Mouse (Mus musculus) lung, adult 2 months (tissue): ENCODE measurements around the gene Steap1. TPM values are rescaled to one million over a fixed set of nuclear protein-coding genes. Genes with fewer than 3 reads are reported as not detected.

Experiments
- DNase-seq: peaks from one replicate; pipeline ENCODE4 v3.0.0; 2022
- H3K4me1 ChIP-seq: fragments of 200-500 bp; 2 replicates; pipeline ENCODE4 v1.6.1; 2011; ENCODE audit warnings: low read length; ENCODE audit not compliant: control insufficient read depth, insufficient read depth
- H3K4me3 ChIP-seq: fragments of 200-500 bp; replicated peaks from 2 replicates; pipeline ENCODE3; 2011; ENCODE audit warnings: low read depth, mild to moderate bottlenecking, control low read depth, low read length; ENCODE audit errors: extremely low read depth
- CTCF ChIP-seq: fragments of 200-500 bp; IDR thresholded peaks from 2 replicates; pipeline ENCODE4 v1.5.1; 2011; ENCODE audit warnings: mild to moderate bottlenecking, low read length, control low read depth; ENCODE audit not compliant: insufficient read depth
- POLR2A ChIP-seq: fragments of 200-500 bp; IDR thresholded peaks from 2 replicates; pipeline ENCODE4 v1.6.1; 2011; ENCODE audit warnings: low read depth, mild to moderate bottlenecking, control low read depth, low read length, borderline replicate concordance; ENCODE audit errors: extremely low read depth
- WGBS: fragments of 180-500 bp; shearing (Covaris S2); methylation state at CpG from one replicate; pipeline ENCODE4 v1.1.7; 2018; 5-methylcytosine and 5-hydroxymethylcytosine counted together
- polyA plus RNA-seq: library from polyadenylated mRNA; depleted of rRNA; stranded (reverse); fragments of >200 nt; gene quantifications from 2 replicates; pipeline ENCODE4 v1.2.3, GENCODE M21; 2012

Gene Steap1
- polyA plus RNA-seq, 1 experiment, result 0.98 TPM

GRCm38 (mm10) chr5:5722217-5722616, 26.9 kb downstream of the Steap1 start:
- DNase-seq, result no peak
- 87% methylated on average over 7 of the region's 7 CpGs for WGBS
- Histone ChIP-seq H3K4me1 (no peaks in the 10 kb centered on the region), H3K4me3 (no peak overlapping the region)
- TF ChIP-seq CTCF (no peak), POLR2A (no peak)

- DNase-seq, result no peak
- no peak overlapping the region for H3K4me3 ChIP-seq
- WGBS, result 74% methylated on average over 4 of the region's 4 CpGs
- H3K4me1 ChIP-seq, result no peaks in the 10 kb centered on the region
- no peak for TF ChIP-seq POLR2A
- no peak for TF ChIP-seq CTCF
Measured at GRCm38 (mm10) chr5:5711032-5711431, 38.1 kb downstream of the Steap1 start.

GRCm38 (mm10) chr5:5707341-5708278, 41.5 kb downstream of the Steap1 start:
- no peak for DNase-seq
- TF ChIP-seq POLR2A, result no peak
- TF ChIP-seq CTCF, result no peak
- 54% methylated on average over 13 of the region's 13 CpGs for WGBS
- peak overlapping the region; percentile 16 for H3K4me3 ChIP-seq
- no peaks in the 10 kb centered on the region for H3K4me1 ChIP-seq

- no peak for TF ChIP-seq POLR2A
- no peak for TF ChIP-seq CTCF
- no peak for DNase-seq
- Histone ChIP-seq H3K4me1 (no peaks in the 10 kb centered on the region), H3K4me3 (no peak overlapping the region)
- 54% methylated on average over 2 of the region's 2 CpGs for WGBS
Measured at GRCm38 (mm10) chr5:5705019-5705418, 44.1 kb downstream of the Steap1 start.

GRCm38 (mm10) chr5:5700386-5700785, 48.7 kb downstream of the Steap1 start:
- no peaks in the 10 kb centered on the region for H3K4me1 ChIP-seq
- 76% methylated on average over 2 of the region's 2 CpGs for WGBS
- no peak overlapping the region for H3K4me3 ChIP-seq
- TF ChIP-seq POLR2A, result no peak
- TF ChIP-seq CTCF, result no peak
- no peak for DNase-seq

- Histone ChIP-seq H3K4me1 (peaks cover 3% of the 10 kb centered on the region; the same call in 1 of the 2 replicates), H3K4me3 (no peak overlapping the region)
- no peak for TF ChIP-seq POLR2A
- DNase-seq, result no peak
- WGBS, result 35% methylated on average over 3 of the region's 3 CpGs
Measured at GRCm38 (mm10) chr5:5698830-5699229, 50.3 kb downstream of the Steap1 start.

GRCm38 (mm10) chr5:5695401-5695942, 53.7 kb downstream of the Steap1 start:
- DNase-seq, result no peak
- 68% methylated on average over 5 of the region's 5 CpGs for WGBS

GRCm38 (mm10) chr5:5693956-5694653, 55.0 kb downstream of the Steap1 start, which contains the start of gene Steap2:
Gene Steap2, minus strand, starts transcription at chr5:5694578.
- WGBS, result 2% methylated on average over 61 of the region's 66 CpGs
- TF ChIP-seq POLR2A (no peak; the same call in 1 of the 2 replicates), CTCF (no peak)
- Histone ChIP-seq H3K4me1 (peaks cover 3% of the 10 kb centered on the region; the same call in 1 of the 2 replicates), H3K4me3 (peak within 1 kb of the TSS; percentile 69)
- DNase-seq, result peak; percentile 40

More at GRCm38 (mm10) chr5:5695401-5695942, 53.7 kb downstream of the Steap1 start:
- H3K4me1 ChIP-seq, result peaks cover 3% of the 10 kb centered on the region; the same call in 1 of the 2 replicates
- H3K4me3 ChIP-seq, result no peak overlapping the region
- no peak for TF ChIP-seq POLR2A
- no peak for TF ChIP-seq CTCF

GRCm38 (mm10) chr5:5693541-5693955, 55.6 kb downstream of the Steap1 start:
- H3K4me3 ChIP-seq, result peak overlapping the region; percentile 69
- under 1% methylated on average over 29 of the region's 29 CpGs for WGBS
- peak; percentile 10 for DNase-seq
- TF ChIP-seq CTCF, result no peak
- no peak for TF ChIP-seq POLR2A
- H3K4me1 ChIP-seq, result peaks cover 3% of the 10 kb centered on the region; the same call in 1 of the 2 replicates
